Mouse (Mus musculus) ES-E14 (cell line): ENCODE data around the gene Cacna2d1. TPM values are rescaled to one million over a fixed set of nuclear protein-coding genes. Genes with fewer than 3 reads are reported as not detected.

Source experiments
- DNase-seq: peaks from one replicate; pipeline ENCODE4 v3.0.0-alpha.2; 2013; ENCODE audit warnings: low read depth, low spot score
- H3K27ac ChIP-seq: 2 replicates; pipeline ENCODE4 v1.5.1; 2012; ENCODE audit warnings: low read depth, mild to moderate bottlenecking, low read length, moderate library complexity, mixed read lengths; ENCODE audit not compliant: poor library complexity, insufficient read depth, severe bottlenecking
- H3K36me3 ChIP-seq: 2 replicates; pipeline ENCODE4 v1.6.1; 2012; ENCODE audit warnings: mild to moderate bottlenecking, low read length, moderate library complexity, mixed read lengths; ENCODE audit not compliant: control insufficient read depth, poor library complexity, insufficient read depth, severe bottlenecking
- H3K4me1 ChIP-seq, 2 experiments: fragments of 150-350 bp in 1 of 2; sonication (generic) in 1 of 2; 2 replicates each; pipeline ENCODE4 v1.6.1; 2012; ENCODE audit warnings: low read length in 2 of 2, mild to moderate bottlenecking in 1 of 2, mixed read lengths in 1 of 2; ENCODE audit not compliant: control insufficient read depth in 2 of 2, insufficient read depth in 2 of 2, poor library complexity in 1 of 2
- H3K4me3 ChIP-seq, 2 experiments: fragments of 150-350 bp in 1 of 2; sonication (generic) in 1 of 2; 2 replicates each; pipeline ENCODE4 v1.5.1; 2012; ENCODE audit warnings: low read length in 2 of 2, low read depth in 1 of 2, mild to moderate bottlenecking in 1 of 2, mixed read lengths in 1 of 2; ENCODE audit not compliant: insufficient read depth in 1 of 2, poor library complexity in 1 of 2, severe bottlenecking in 1 of 2
- H3K9ac ChIP-seq: 2 replicates; pipeline ENCODE4 v1.6.1; 2012; ENCODE audit warnings: low read depth, mild to moderate bottlenecking, low read length, mixed read lengths; ENCODE audit not compliant: poor library complexity, insufficient read depth, severe bottlenecking
- H3K9me3 ChIP-seq: fragments of 150-350 bp; sonication (generic); 2 replicates; pipeline ENCODE4 v1.6.1; 2012; ENCODE audit warnings: low read depth, mild to moderate bottlenecking, low read length; ENCODE audit not compliant: control insufficient read depth, insufficient read depth
- CHD2 ChIP-seq: IDR thresholded peaks from 2 replicates; pipeline ENCODE4 v1.6.1; 2014; ENCODE audit warnings: mild to moderate bottlenecking, low read depth, low read length, inconsistent platforms
- HCFC1 ChIP-seq: IDR thresholded peaks from 2 replicates; pipeline ENCODE4 v1.6.1; 2012; ENCODE audit warnings: low read length, inconsistent platforms, borderline replicate concordance; ENCODE audit not compliant: insufficient read depth
- MAFK ChIP-seq: IDR thresholded peaks from 2 replicates; pipeline ENCODE4 v1.6.1; 2014; ENCODE audit warnings: mild to moderate bottlenecking, low read depth, low read length, inconsistent platforms; ENCODE audit not compliant: insufficient read depth
- ZC3H11A ChIP-seq: IDR thresholded peaks from 2 replicates; pipeline ENCODE4 v1.6.1; 2012; ENCODE audit warnings: low read depth, mild to moderate bottlenecking, inconsistent platforms, low read length, borderline replicate concordance
- ZNF384 ChIP-seq: IDR thresholded peaks from 2 replicates; pipeline ENCODE4 v1.6.1; 2012; ENCODE audit warnings: low read depth, low read length, inconsistent platforms
- in situ Hi-C, 2 experiments: fragments of 600-800 bp; cut with MboI; formaldehyde crosslinking; loops; one replicate each; pipeline ENCODE4 v1.15.1; 2025; ENCODE audit warnings: low sequenced_read_pairs in 2 of 2, inconsistent platforms in 1 of 2; ENCODE audit not compliant: unreplicated experiment in 2 of 2
- total RNA-seq: library from RNA; depleted of rRNA; stranded (reverse); fragments of 300-350 nt; gene quantifications from 2 replicates; pipeline ENCODE4 v1.2.3, GENCODE M21; 2012

The Cacna2d1 gene
- total RNA-seq, 1 experiment, result 6.1 TPM

DNA sequence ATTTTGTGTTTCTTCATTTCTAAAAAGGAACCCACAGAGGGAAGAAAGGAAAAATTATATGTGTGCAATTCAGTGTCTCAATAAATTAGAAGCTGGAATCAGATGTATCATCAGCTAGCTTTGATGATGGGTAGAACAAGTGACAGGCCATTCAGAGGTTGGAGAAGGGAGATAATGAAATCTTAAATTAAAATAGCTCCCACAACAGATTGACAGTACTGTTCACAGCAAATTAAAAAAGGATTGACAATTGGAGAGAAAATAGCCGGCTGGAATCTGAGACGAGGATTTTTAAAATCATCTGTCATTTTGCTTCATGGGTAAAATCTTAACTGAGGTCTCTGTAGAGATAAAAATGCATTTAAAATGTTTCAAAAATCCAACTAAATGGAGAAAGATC is 290.9 kb downstream of the Cacna2d1 start:
- DNase-seq, result no peak
- TF ChIP-seq ZNF384 (no peak), HCFC1 (no peak), CHD2 (no peak), ZC3H11A (no peak), MAFK (no peak)
- no peaks in the 10 kb centered on the region for H3K36me3 ChIP-seq
- H3K27ac ChIP-seq, result no peak overlapping the region
- H3K9me3 ChIP-seq, result no peaks in the 10 kb centered on the region
- H3K4me1 ChIP-seq, result no peaks in the 10 kb centered on the region
- H3K4me3 ChIP-seq, result no peak overlapping the region
- H3K9ac ChIP-seq, result no peak overlapping the region
- in situ Hi-C loops, result no loop called here

DNA sequence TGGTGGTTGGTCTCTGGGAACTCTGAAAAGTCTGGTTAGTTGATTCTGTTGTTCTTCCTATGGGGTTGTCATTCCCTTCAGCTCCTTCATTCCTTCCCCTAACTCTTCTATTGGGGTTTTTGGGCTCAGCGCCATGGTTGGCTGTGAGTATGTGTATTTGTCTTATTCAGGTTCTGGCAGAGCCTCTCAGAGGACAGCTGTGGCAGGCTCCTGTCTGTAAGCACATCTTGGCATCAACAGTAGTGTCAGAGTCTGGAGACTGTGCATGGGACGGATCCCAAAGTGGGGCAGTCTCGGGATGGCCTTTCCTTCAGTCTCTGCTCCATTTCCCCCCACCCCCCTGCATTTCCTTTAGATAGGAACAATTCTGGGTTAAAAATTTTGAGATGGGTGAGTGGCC is 294.9 kb downstream of the Cacna2d1 start:
- H3K4me1 ChIP-seq, result no peaks in the 10 kb centered on the region
- in situ Hi-C loops, result no loop called here
- DNase-seq, result no peak

GRCm38 (mm10) chr5:16231477-16231876 is 297.0 kb downstream of the Cacna2d1 start:
- no peak for TF ChIP-seq ZNF384
- no peak for TF ChIP-seq HCFC1
- no peak for TF ChIP-seq ZC3H11A
- no peak for TF ChIP-seq MAFK
- TF ChIP-seq CHD2, result no peak
- H3K36me3 ChIP-seq, result no peaks in the 10 kb centered on the region
- no peak for DNase-seq

More for the DNA sequence above, 294.9 kb downstream of the Cacna2d1 start:
- no peak overlapping the region for H3K27ac ChIP-seq
- no peaks in the 10 kb centered on the region for H3K9me3 ChIP-seq
- no peaks in the 10 kb centered on the region for H3K36me3 ChIP-seq
- no peak for TF ChIP-seq CHD2
- TF ChIP-seq ZC3H11A, result no peak
- no peak for TF ChIP-seq HCFC1
- no peak for TF ChIP-seq MAFK
- TF ChIP-seq ZNF384, result no peak
- no peak overlapping the region for H3K4me3 ChIP-seq
- H3K9ac ChIP-seq, result no peak overlapping the region

DNA sequence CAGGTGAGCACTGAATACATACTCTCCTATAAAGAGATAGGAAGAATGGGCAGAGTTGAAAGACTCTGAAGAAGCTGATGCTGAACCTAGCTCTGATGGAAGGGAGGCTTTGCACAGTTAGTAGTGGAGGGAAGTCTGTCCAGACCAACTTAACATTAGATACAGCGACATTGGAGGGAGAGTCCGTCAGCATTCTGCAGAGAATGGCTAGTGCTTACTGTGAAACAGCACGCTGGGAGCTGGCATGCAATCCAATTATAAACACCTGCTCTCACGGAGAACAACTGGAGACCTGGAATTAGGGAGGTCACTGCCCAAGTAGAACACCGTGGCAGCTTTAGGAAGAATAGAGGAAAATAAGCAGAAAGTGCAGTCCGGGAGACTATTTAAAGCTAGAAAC is 300.4 kb downstream of the Cacna2d1 start:
- no peak for DNase-seq
- in situ Hi-C loops, result no loop called here

More at GRCm38 (mm10) chr5:16231477-16231876, 297.0 kb downstream of the Cacna2d1 start:
- Histone ChIP-seq H3K9me3 (no peaks in the 10 kb centered on the region), H3K9ac (no peak overlapping the region), H3K4me3 (no peak overlapping the region), H3K4me1 (no peaks in the 10 kb centered on the region), H3K27ac (no peak overlapping the region)
- in situ Hi-C loops, result no loop called here

DNA sequence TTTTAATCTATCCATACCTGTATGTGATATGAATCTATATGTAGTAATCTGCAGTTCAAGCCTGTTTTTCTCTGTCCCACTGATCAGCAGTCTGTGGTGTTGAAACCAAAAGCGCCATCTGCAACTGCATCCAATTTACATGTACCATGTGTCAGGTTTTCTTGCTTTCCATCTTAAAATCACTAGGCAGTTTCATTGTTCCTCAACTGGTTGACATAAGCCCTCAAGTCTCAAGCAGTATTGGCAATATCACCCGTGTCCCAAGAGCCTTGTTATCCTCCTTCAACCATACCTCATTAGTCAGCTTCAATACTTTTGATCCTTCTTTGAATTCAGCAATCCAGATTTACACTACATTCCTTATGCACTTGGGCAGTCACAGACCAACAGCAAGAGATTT is 301.4 kb downstream of the Cacna2d1 start:
- no peak for DNase-seq
- Histone ChIP-seq H3K4me3 (no peak overlapping the region), H3K4me1 (no peaks in the 10 kb centered on the region), H3K36me3 (no peaks in the 10 kb centered on the region), H3K9ac (no peak overlapping the region), H3K27ac (no peak overlapping the region), H3K9me3 (no peaks in the 10 kb centered on the region)
- no peak for TF ChIP-seq ZNF384
- no peak for TF ChIP-seq MAFK
- TF ChIP-seq HCFC1, result no peak
- no peak for TF ChIP-seq CHD2
- no peak for TF ChIP-seq ZC3H11A
- in situ Hi-C loops, result no loop called here

More for the DNA sequence above, 300.4 kb downstream of the Cacna2d1 start:
- Histone ChIP-seq H3K4me1 (no peaks in the 10 kb centered on the region), H3K9ac (no peak overlapping the region), H3K36me3 (no peaks in the 10 kb centered on the region), H3K27ac (no peak overlapping the region), H3K9me3 (no peaks in the 10 kb centered on the region), H3K4me3 (no peak overlapping the region)
- TF ChIP-seq ZC3H11A (no peak), ZNF384 (no peak), MAFK (no peak), HCFC1 (no peak), CHD2 (no peak)
